Mouse (Mus musculus): Measurements from ENCODE around the gene Trim63. TPM values are rescaled to one million over a fixed set of nuclear protein-coding genes. Genes with fewer than 3 reads are reported as not detected.
"Not testable (repeated sequence)": the region's sequence is repeated elsewhere in the genome, so short reads cannot be mapped to it uniquely, and the experiment has no call there.

Gene Trim63
- total RNA-seq, 2 experiments from 2014 or later, result not detected

- DNase-seq, result no peak
Measured at GRCm38 (mm10) chr4:134299498-134299810, 15.5 kb upstream of the Trim63 start.

DNA sequence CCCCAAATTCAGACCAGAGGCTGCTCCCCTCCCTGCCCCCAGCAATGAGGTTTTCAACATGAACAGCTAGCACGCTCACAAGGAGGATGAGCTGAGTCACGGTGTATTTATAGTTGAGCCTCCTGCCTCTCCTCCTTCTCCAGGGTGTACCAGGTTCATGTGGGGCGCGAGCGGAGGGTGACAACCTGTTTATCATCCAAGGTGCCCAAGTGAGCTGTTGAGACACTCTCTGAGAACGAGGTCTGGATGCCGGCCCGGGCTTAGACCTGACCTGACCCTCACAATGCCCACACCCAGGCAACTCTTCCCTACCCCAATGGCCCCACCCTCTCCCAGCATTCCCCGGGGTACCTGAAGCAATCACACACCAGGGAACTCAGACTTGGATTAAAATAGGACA is 14.6 kb upstream of the Trim63 start:
- DNase-seq, result no peak

GRCm38 (mm10) chr4:134302084-134302483 is 12.8 kb upstream of the Trim63 start:
- DNase-seq, result no peak

DNA sequence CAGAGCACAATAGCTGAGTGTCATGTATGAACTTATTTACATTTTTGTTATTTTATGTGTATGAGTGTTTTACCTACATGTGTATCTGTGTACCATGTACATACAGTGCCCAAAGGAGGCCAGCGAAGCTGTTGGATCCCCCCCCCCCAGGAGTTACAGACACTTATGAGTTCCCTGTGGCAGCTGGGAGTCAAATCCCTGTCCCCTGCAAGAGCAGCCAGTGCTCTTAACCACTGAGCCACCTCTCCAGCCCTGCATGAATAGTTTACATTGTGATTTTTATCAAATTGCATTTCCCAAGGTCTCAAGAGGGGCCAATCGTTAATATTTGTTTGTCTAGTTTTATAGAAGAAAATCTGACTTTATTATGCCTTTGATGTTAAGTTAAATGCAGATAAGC is 8.0 kb upstream of the Trim63 start:
- no peak for DNase-seq

DNA sequence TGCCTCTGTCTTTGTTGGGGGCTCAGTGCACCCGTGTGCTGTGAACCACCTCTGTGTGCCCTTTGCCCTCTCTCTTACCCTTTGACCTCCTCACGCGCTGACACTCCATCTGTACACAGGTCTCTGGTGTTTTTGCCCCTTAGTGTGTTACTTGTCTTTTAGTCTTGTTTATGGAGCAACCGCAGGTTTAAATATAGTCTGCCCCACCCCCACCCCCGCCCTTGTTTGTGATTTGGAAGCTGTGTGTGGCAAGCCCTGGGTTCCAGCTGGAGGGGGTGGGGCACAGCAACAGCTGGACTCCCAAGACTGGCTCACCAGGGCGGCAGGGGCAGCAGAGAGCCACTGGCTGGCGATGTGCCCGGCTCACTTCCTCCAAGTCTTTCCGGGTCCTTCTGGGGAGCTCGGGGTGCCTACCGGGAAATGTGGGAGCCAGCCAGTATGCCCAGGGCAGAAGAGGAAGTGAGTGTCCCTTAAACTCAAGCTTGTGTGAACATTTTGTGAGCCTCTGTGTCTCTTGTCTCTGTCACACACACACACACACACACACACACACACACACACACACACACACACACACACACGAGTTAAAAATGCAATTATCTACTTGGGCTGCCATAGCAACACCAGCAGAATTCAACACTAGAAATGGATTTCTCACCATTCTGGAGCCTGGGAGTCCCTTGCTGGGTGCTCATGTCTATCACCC is 7.4 kb upstream of the Trim63 start:
- peak; percentile 34 to 53 for DNase-seq

GRCm38 (mm10) chr4:134310106-134310505 is 4.8 kb upstream of the Trim63 start:
- no peak for DNase-seq

- DNase-seq, result no peak
Measured at GRCm38 (mm10) chr4:134310656-134311055, 4.3 kb upstream of the Trim63 start.

GRCm38 (mm10) chr4:134311784-134312183 is 3.1 kb upstream of the Trim63 start:
- DNase-seq, result no peak

DNA sequence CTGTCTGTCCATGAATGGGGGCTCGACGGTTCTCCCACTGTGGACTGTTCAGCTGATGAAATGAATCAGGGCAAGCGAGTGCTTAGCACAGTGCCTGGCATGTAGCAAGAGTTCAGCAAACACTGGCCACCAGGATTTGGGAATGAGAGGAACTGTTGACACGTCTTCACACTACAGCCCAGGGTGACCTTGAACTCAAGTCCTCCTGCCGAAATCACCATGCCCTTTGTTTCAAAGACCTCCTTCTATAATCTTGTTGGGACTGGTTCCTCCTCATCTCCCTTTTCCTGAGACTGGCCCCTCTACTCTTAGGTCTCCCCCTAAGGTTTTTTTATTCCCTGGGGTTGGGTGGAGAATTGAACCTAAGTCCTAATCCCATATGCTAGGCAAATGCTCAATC is 2.6 kb upstream of the Trim63 start:
- DNase-seq, result no peak

DNA sequence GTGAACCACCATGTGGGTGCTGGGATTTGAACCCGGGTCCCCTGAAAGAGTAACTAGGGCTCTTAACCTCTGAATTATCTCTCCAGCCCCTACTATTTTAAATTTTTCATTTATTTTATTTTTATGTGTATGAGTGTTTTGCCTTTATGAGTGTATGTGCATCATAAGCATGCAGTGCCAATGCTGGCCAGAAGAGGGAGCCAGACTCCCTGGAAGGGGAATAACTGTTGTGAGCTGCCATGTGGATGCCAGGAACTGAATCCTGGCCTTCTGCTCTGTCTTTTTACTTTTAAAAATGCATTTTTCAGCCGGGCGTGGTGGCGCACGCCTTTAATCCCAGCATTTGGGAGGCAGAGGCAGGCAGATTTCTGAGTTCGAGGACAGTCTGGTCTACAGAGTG is 2.0 kb upstream of the Trim63 start:
- no peak for DNase-seq

- DNase-seq, result no peak
Measured at GRCm38 (mm10) chr4:134314081-134314655, 752 bp upstream of the Trim63 start.

GRCm38 (mm10) chr4:134315470-134315869 is 550 bp downstream of the Trim63 start:
- DNase-seq, result no peak

DNA sequence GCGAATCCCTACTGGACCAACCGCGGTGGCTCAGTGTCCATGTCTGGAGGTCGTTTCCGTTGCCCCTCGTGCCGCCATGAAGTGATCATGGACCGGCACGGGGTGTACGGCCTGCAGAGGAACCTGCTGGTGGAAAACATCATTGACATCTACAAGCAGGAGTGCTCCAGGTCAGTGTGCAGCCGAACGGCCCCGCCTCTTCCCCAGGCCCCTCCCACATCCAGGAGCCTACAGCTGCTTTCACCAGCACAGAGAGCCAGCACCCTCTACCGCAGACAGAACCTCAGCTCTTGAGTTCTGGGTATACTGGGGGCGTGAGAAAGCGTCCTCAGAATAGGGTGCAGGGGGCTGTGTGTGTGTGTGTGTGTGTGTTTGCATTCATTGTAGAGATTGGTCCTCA is 1.5 kb downstream of the Trim63 start:
- DNase-seq, result no peak

DNA sequence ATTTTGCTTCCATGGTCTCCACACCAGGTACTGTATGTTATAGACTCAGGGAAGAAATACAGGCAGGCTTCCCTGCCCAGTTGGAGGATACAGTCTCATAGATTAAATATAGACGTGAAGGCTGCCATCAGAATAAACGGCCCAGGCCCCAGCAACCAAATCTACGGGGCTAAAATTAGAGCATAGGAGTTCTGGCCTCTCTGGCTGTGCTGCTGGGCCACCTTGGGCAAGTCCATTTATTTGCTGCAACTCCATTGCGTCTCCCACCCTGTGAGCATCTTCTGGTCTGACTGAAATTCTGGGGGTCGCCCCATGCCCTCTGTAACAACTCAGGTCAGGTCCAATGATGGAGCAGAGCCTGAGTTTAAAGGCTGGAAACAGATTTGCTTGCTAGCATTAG is 4.2 kb downstream of the Trim63 start:
- no peak for DNase-seq

- no peak for DNase-seq
Measured at GRCm38 (mm10) chr4:134319674-134320073, 4.8 kb downstream of the Trim63 start.

DNA sequence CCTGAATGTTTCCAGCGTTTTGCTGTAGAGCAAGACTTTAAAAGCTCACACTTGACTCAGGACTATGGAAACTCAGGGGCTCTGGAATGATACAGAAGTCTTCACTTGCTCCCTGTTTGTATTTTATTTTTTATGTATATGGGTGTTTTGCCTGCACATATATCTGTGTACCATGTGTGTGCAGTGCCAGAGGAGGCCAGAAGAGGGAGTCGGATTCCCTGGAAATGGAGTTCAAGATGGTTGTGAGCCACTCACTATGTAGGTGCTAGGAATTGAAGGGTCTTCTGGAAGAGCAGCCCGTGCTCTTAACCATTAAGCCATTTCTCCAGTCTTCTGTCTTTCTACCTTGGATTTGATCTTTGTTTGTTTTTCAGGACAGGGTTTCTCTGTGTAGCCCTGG is 6.6 kb downstream of the Trim63 start:
- DNase-seq, result no peak

- no peak for DNase-seq
Measured at GRCm38 (mm10) chr4:134324655-134325054, 9.7 kb downstream of the Trim63 start.

DNA sequence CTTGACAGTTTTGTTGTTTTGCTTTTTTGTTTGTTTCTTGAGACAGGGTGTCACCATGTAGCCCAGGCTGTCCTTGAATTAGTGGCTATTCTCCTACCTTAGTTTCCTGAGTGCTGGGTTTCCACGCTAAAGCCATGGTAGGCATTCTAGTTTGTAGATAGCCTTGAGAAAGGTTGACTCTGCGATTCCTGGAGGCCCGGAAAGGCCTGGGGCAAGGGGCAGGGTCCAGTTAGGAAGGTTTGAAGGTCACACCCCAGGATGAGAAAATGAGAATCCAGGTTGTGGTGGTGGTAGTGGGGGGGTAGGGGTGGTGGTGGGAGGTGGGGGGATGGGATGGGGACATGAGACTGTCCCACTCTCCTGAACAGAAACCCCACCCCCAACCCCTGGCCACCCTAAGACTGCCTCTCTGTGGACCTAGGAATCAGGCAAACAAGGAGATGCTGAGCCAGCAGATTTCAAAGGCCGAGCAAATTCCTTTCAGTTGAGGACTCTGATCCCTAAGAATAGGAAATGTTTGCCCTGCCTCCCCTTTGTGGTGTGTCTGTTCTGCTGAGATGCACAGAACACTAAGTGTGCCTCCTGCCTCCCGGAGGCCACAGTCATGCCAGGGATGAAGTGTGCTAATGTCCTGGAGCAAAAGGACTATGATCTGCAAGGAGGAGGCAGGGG is 12.1 kb downstream of the Trim63 start:
- no peak for DNase-seq

DNA sequence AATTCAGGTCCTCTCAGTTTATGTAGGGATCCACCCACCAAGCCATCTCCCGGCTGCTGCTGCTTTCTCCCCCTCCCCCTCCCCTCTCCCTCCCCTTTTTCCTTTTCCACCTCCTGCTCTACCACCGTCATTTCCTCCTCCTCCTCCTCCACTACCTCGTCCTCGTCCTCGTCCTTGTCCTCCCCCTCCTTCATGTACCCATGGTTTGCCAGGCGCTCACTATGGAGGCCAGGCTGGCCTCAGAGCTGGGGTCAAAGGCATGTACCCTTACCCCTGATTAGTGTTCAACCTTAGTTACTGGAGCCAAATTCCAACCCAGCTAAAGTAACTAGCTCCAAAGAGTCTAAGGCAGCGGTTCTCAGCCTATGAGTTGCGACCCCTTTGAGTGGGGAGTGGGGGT is 13.2 kb downstream of the Trim63 start:
- no peak for DNase-seq

GRCm38 (mm10) chr4:134328832-134329231 is 13.9 kb downstream of the Trim63 start:
- no peak for DNase-seq

GRCm38 (mm10) chr4:134330281-134330680 is 15.4 kb downstream of the Trim63 start:
- no peak for DNase-seq

GRCm38 (mm10) chr4:134341231-134341630 is 26.3 kb downstream of the Trim63 start:
- DNase-seq, result not testable (repeated sequence)

GRCm38 (mm10) chr4:134342213-134342779 is 27.4 kb downstream of the Trim63 start:
- DNase-seq, result no peak

Measured in layer of hippocampus, postnatal 36 days (tissue).